Mouse (Mus musculus): ENCODE data around the gene Ppt1. TPM values are rescaled to one million over a fixed set of nuclear protein-coding genes. Genes with fewer than 3 reads are reported as not detected.

The Ppt1 gene
- polyA plus RNA-seq, 1 experiment from 2014 or later: 60.7 TPM

Other genes with a start within 250 kb of the Ppt1 start
- not detected in 2 replicates for gene 9530002B09Rik, start 147.0 kb upstream of the Ppt1 start, polyA plus RNA-seq (2016; fragmentation: Nextera tagmentation; extraction: Ambion mirVana)
- gene Cap1, start 49.8 kb downstream of the Ppt1 start, polyA plus RNA-seq (2016; fragmentation: Nextera tagmentation; extraction: Ambion mirVana): 46.4 and 47.6 TPM in 2 replicates
- 1.1 and 1.8 TPM in 2 replicates for gene Mfsd2a, start 124.9 kb downstream of the Ppt1 start, polyA plus RNA-seq (2016; fragmentation: Nextera tagmentation; extraction: Ambion mirVana)
- gene Mycl, start 159.4 kb downstream of the Ppt1 start, polyA plus RNA-seq (2016; fragmentation: Nextera tagmentation; extraction: Ambion mirVana): 0.74 and 1.2 TPM in 2 replicates
- 13.4 and 14.3 TPM in 2 replicates for gene Trit1, start 180.4 kb downstream of the Ppt1 start, polyA plus RNA-seq (2016; fragmentation: Nextera tagmentation; extraction: Ambion mirVana)